Mouse (Mus musculus) embryo, embryonic 10 days (tissue): Measurements from ENCODE around the gene Slc22a29.
"Not testable (repeated sequence)": the region's sequence is repeated elsewhere in the genome, so short reads cannot be mapped to it uniquely, and the experiment has no call there.

Experiments used
- DNase-seq: peaks from one replicate; pipeline ENCODE4 v3.0.0-alpha.2; 2015; ENCODE audit warnings: low spot score

The Slc22a29 gene

GRCm38 (mm10) chr19:8218800-8219199 lies at the start of gene Slc22a29:
Gene Slc22a29 (minus strand): TSS chr19:8218900.
- DNase-seq = no peak

- DNase-seq = no peak
Observed at GRCm38 (mm10) chr19:8265324-8265723, 46.6 kb upstream of the Slc22a29 start.

GRCm38 (mm10) chr19:8252705-8253037 lies 34.0 kb upstream of the Slc22a29 start:
- DNase-seq = no peak

- DNase-seq = peak; percentile 53
Observed at GRCm38 (mm10) chr19:8251896-8252704, 33.4 kb upstream of the Slc22a29 start.

- no peak for DNase-seq
Observed at GRCm38 (mm10) chr19:8228916-8229315, 10.2 kb upstream of the Slc22a29 start.

- no peak for DNase-seq
Observed at GRCm38 (mm10) chr19:8148787-8149523, 69.7 kb downstream of the Slc22a29 start.

- DNase-seq = not testable (repeated sequence)
Observed at GRCm38 (mm10) chr19:8142716-8143115, 76.0 kb downstream of the Slc22a29 start.

GRCm38 (mm10) chr19:8134127-8134841 lies 84.4 kb downstream of the Slc22a29 start:
- DNase-seq = not testable (repeated sequence)

- DNase-seq = not testable (repeated sequence)
Observed at GRCm38 (mm10) chr19:8131881-8132280, 86.8 kb downstream of the Slc22a29 start, which contains the start of gene Slc22a28. Gene Slc22a28 (minus strand): TSS chr19:8131982.
